Mouse (Mus musculus) lung, adult 2 months (tissue): ENCODE results near the gene Atg7.

Experiments used
- CTCF ChIP-seq: fragments of 200-500 bp; IDR thresholded peaks from 2 replicates; pipeline ENCODE4 v1.5.1; 2011; ENCODE audit warnings: mild to moderate bottlenecking, low read length, control low read depth; ENCODE audit not compliant: insufficient read depth
- POLR2A ChIP-seq: fragments of 200-500 bp; IDR thresholded peaks from 2 replicates; pipeline ENCODE4 v1.6.1; 2011; ENCODE audit warnings: low read depth, mild to moderate bottlenecking, control low read depth, low read length, borderline replicate concordance; ENCODE audit errors: extremely low read depth

DNA sequence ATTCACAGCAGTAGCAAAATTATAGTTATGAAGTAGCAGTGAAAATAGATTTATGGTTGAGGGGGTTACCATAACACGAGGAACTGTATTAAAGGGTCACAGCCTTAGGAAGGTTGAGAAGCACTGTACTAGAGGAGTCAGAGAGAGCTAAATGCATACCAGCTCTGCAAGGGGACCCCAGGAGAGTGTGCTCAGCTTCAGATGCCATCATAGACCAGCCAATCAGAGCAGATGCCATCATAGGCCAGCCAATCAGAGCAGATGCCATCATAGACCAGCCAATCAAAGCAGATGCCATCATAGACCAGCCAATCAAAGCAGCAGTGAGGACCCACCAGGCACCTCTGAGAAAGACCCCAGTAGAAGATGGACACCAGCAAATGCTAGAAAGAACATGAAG lies 192.9 kb downstream of the Atg7 start:
- TF ChIP-seq CTCF (no peak), POLR2A (no peak)
